Mouse (Mus musculus): Measurements from ENCODE around the gene Usp35. TPM values are rescaled to one million over a fixed set of nuclear protein-coding genes. Genes with fewer than 3 reads are reported as not detected.
A peak's percentile ranks its signal among the peaks of the same experiment; 100 is the strongest.

Gene Usp35
- total RNA-seq, 2 experiments from 2014 or later: 0.45 to 0.64 TPM

DNA sequence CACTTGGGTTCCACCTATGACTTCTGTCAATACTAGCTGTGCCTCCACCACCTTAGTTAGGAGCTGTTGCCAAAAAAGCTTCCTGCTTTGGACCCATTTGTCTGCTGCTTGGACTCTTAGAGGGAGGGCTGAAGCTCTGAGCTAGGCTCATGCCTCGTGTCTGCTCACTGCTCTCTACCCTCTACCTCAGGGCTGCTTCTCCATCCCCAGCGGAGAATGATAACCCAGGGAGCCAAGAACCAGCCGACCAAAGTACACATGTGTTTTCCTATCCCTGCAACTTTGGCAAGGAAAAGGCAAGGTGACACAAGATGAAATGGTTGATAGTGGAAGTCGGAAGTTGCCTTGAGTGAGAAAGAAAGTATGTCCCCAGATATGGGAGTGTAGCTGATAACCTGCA is 26.6 kb downstream of the Usp35 start:
- no peak for TF ChIP-seq CTCF (IDR thresholded peaks at IDR 0.05)
- intact Hi-C loops (cut with DNase I): no loop called here
- Histone ChIP-seq H3K27ac (no peak overlapping the region), H3K4me3 (no peak overlapping the region)
- DNase-seq: no peak

DNA sequence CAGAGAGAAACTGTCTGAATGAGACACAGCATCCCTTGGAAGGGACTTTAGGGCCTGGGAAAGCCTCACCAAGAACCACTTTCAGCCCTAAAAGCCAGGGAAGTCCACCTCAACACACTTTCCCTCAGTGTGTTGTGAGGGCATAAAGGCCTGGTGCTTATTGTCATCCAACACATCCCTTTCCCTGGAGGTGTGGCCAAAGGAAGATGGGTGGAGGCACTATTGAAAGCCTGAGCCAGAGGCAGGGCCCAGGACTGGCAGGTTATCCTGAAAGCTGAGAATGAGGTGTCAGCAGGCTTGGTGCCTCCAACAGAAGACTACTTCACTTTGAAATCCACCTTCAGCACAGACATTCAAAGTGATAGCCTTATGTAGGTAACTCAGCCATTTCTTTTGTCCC is 27.3 kb downstream of the Usp35 start:
- intact Hi-C loops (cut with DNase I): no loop called here
- Histone ChIP-seq H3K4me3 (no peak overlapping the region), H3K27ac (no peak overlapping the region)
- no peak for DNase-seq
- TF ChIP-seq CTCF (IDR thresholded peaks at IDR 0.05): no peak

DNA sequence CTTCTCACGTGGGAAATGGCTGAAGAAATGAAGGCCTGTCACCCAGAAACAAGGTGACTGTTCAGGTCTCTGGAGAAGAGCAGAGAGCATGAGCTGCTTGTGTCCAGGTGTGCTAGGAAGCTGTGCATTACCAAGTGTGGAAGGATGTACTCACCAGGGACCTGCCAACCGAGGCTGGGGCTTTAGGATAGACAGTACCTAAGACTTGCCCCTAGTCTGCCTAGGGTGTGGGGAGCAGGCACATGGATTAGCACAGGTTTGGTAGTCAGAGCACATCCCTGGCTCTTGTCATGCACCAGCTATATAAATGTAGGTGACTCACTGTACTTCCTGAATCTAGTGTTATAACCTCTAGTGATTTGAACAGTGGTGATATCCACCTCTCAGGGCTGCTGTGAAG is 28.2 kb downstream of the Usp35 start:
- no peak for DNase-seq
- Histone ChIP-seq H3K27ac (no peak overlapping the region), H3K4me3 (no peak overlapping the region)
- intact Hi-C loops (cut with DNase I): no loop called here
- TF ChIP-seq CTCF (IDR thresholded peaks at IDR 0.05): no peak

DNA sequence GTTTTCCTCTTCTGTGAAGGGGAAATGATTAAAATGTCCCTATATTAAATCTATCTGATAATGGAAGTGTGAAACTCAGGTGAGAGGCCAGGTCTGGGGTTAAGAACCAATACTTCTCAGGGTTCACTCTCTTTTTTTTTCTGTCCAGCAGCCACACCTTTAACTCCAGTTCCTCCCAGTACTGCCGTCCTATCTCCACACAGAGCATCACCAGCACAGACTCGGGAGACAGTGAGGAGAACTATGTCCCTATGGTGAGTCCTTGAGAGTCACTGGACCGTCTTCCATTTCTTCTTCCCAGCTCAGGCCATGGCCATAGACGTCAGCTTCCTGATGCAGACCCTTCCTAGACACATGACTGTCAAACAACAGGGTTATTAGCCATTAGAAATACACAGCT is 28.9 kb downstream of the Usp35 start:
- TF ChIP-seq CTCF (IDR thresholded peaks at IDR 0.05): no peak
- Histone ChIP-seq H3K27ac (no peak overlapping the region), H3K4me3 (no peak overlapping the region)
- intact Hi-C loops (cut with DNase I): no loop called here
- DNase-seq: no peak

DNA sequence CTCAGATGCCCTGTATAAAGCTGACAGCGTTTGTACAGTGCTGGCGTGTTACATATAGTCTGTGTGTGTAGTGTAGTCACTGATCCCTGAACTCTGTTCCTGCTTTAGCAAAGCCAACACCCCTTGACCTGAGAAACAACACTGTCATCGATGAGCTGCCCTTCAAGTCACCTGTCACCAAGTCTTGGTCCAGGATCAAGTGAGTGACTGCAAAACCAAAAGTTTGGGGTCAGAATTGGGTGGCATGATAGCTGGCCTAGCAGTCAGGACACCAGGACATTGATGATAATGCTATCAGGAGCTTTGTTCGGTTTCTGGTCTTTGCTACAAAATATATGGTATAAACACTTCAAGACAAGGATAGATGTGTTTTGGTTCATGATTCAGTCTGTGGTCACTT is 29.6 kb downstream of the Usp35 start:
- DNase-seq: no peak
- intact Hi-C loops (cut with DNase I): no loop called here
- H3K27ac ChIP-seq: no peak overlapping the region
- no peak for TF ChIP-seq CTCF (IDR thresholded peaks at IDR 0.05)
- H3K4me3 ChIP-seq: no peak overlapping the region

DNA sequence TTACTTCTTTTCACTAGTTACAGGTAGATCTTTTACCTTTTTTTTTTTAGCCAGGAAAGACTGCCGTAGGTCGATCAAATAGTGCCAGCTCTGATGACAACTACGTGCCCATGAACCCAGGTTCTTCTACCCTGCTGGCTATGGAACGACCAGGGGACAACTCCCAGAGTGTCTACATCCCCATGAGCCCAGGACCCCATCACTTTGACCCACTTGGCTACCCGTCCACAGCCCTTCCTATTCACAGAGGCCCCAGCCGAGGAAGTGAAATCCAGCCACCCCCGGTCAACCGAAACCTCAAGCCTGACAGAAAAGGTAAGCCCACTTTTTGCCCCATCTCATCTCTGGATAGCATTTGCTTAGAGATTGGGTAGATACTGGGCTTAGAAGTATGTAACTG is 30.5 kb downstream of the Usp35 start:
- Histone ChIP-seq H3K4me3 (no peak overlapping the region), H3K27ac (no peak overlapping the region)
- no peak for TF ChIP-seq CTCF (IDR thresholded peaks at IDR 0.05)
- no peak for DNase-seq
- intact Hi-C loops (cut with DNase I): no loop called here

DNA sequence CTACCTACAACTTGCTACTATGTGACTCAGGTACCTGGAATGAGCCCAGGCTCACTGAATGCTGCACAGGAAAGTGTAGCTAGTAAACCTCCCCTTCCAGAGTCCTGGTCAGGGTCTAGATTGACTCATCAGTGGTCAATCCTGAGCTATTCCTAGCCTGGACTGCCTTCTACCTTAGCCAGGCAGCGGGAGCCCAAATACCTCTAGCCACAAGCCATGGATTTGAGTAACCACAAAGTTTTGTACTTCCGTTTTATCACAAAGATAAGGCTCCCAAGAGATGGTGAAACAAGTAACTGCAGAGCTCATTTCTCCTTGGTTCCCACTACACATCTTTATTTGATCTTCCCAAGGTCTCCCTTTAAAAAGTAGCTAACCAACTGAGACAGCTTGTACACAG is 30.9 kb downstream of the Usp35 start:
- intact Hi-C loops (cut with DNase I): no loop called here
- no peak for DNase-seq
- Histone ChIP-seq H3K27ac (no peak overlapping the region), H3K4me3 (no peak overlapping the region)
- TF ChIP-seq CTCF (IDR thresholded peaks at IDR 0.05): no peak

DNA sequence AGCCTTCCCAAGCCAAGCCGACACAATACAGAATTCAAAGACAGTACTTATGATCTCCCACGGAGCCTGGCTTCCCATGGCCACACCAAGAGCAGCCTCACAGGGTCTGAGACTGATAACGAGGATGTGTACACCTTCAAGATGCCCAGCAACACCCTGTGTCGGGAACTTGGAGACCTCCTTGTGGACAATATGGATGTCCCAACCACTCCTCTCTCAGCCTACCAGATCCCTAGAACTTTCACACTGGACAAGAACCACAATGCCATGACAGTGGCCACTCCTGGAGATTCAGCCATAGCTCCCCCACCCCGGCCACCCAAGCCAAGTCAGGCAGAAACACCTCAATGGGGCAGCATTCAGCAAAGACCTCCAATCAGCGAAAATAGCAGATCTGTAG is 32.9 kb downstream of the Usp35 start:
- Histone ChIP-seq H3K4me3 (no peak overlapping the region), H3K27ac (no peak overlapping the region)
- no peak for TF ChIP-seq CTCF (IDR thresholded peaks at IDR 0.05)
- intact Hi-C loops (cut with DNase I): loop anchor here (1.0 kb wide), 1 partner anchor 328 kb away; no protein-coding TSS in a partner anchor
- no peak for DNase-seq

DNA sequence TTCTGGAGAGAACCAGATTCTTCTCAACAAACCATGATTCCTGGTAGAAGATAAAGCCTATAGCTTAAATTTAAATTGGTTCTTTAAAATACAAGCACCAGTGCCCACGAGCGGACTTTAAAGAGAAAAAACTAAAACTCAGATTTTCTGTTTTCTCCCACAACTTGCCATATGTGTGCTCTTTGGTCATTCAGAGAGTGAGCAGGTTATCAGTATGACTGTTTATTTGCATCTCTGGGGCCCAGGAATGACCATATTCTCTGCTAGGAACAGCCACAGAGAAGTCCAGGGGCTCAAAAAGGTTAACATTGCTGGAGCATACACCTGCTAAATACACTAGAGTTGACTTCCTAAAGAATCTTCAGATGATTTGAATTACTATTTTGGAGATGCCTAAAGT is 33.5 kb downstream of the Usp35 start:
- H3K27ac ChIP-seq: no peak overlapping the region
- intact Hi-C loops (cut with DNase I): loop anchor here (1.0 kb wide), 1 partner anchor 327 kb away; no protein-coding TSS in a partner anchor
- no peak overlapping the region for H3K4me3 ChIP-seq
- no peak for DNase-seq
- no peak for TF ChIP-seq CTCF (IDR thresholded peaks at IDR 0.05)

DNA sequence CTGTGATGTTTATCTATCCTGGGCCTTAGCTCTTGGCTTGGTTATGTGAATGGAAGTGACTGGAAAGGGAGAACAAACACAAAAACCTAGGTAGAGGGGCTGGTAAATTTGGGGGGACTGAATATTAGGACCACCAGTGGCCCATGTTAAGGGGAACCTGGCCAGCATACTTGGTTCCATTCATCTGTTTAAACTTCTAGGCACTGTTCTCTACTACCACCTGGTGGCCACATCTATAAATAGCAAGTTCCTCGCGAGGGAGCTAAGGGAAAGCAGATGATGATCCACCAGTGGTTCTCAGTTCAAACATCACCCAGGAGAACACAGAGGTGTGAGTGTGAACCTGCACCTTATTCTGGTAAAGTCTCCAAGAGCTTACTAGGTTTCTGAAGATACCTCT is 34.4 kb downstream of the Usp35 start:
- Histone ChIP-seq H3K27ac (no peak overlapping the region), H3K4me3 (no peak overlapping the region)
- intact Hi-C loops (cut with DNase I): loop anchor here (2.0 kb wide), 1 partner anchor 213 kb away; no protein-coding TSS in a partner anchor
- peak; percentile 46 for DNase-seq
- peak; percentile 88 for TF ChIP-seq CTCF (IDR thresholded peaks at IDR 0.05)

DNA sequence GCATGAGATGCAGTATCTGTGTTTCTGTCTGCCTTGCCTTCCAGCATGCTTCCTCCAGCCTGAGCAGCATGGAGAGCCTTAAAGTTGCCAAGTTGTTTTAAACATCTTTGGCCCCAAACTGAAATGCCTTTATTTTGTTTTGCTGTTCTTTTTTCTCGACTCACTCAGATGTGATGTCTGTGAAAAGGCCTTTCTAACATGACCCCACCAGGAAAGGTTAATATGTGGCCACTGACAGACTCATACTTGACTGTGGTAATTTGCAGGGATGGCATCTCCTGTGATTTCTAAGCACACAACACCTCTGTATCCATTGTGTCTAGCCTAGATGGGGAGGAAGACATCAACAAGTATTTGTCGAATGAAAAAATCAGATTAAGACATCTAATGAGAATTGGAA is 34.8 kb downstream of the Usp35 start:
- no peak for TF ChIP-seq CTCF (IDR thresholded peaks at IDR 0.05)
- H3K4me3 ChIP-seq: no peak overlapping the region
- no peak for DNase-seq
- H3K27ac ChIP-seq: no peak overlapping the region
- intact Hi-C loops (cut with DNase I): loop anchor here (2.0 kb wide), 1 partner anchor 212 kb away; no protein-coding TSS in a partner anchor

DNA sequence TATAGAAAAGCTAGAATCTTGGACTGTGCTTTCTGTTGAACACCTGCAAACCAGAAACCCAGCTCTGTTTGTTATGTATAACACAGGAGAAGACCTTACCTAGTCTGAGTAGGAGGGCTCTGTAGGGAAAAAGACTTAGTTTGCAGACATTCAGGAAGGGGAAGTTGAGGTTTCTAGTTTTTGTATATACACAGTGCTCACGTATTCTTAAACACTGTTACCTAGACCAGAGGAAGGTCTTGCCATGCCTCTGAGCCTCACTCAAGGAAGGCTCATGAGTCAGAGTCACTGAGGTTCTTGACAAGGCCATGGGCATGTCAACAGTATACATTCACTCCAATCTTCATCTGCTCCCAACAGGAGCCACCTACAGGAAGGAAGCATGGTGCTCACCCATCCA is 60.8 kb downstream of the Usp35 start:
- intact Hi-C loops (cut with DNase I): no loop called here
- DNase-seq: no peak
- no peak for TF ChIP-seq CTCF (IDR thresholded peaks at IDR 0.05)
- H3K27ac ChIP-seq: peak overlapping the region; percentile 66
- H3K4me3 ChIP-seq: no peak overlapping the region

DNA sequence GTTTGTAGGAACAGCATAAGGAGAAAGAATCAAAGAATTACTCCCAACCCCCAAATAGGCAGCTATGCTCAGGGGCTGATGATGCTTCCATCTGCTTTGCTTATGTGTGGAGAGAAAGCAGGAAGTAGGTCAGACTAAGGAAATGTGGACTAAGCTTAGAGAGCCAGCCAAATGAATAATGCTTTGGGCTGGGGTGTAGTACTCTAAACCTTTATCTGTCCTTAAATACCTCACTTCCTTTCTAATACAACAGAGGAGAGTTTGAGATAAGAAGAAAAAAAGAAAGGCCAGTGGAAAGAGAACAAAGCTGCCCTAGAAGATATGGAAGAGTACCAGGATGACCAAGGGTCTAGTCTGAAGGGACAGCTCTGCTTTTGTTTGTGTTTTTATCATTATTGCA is 61.5 kb downstream of the Usp35 start:
- no peak for DNase-seq
- Histone ChIP-seq H3K4me3 (no peak overlapping the region), H3K27ac (peak overlapping the region; percentile 66)
- intact Hi-C loops (cut with DNase I): no loop called here
- no peak for TF ChIP-seq CTCF (IDR thresholded peaks at IDR 0.05)

DNA sequence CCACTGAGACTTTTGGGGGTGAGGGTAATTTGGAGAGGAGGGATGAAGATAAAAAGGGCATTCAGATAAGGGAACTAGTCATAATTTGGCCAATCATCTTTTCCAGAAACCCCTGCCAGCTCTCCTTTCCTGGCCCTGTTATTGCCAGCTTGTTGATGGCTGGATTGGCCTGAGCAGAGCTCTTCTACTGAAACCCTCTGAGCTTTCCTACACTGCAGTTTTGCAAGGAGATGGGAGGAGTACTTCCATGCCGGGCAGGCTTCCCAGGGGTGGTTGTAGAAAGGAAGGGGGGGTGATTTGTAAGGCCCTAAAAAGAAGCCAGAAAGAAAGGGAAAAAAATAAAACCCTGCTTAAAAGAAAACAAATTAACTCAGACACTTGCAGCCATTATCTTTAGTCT is 69.3 kb downstream of the Usp35 start:
- DNase-seq: peak; percentile 77
- TF ChIP-seq CTCF (IDR thresholded peaks at IDR 0.05): no peak
- Histone ChIP-seq H3K27ac (peak overlapping the region; percentile 59), H3K4me3 (no peak overlapping the region)
- intact Hi-C loops (cut with DNase I): no loop called here

Other genes starting within 250 kb of the Usp35 start
- 1 to 10 TPM; 3.4 to 5.1 TPM for gene Kctd21, start 307 bp upstream of the Usp35 start, total RNA-seq (2021)
- 1 to 10 TPM; 3.1 to 4.7 TPM for gene Alg8, start 39.6 kb upstream of the Usp35 start, total RNA-seq (2021)
- 100 to 1,000 TPM; 254 to 341 TPM for gene Ndufc2, start 68.0 kb upstream of the Usp35 start, total RNA-seq (2021)
- 10 to 100 TPM; 18.0 to 20.7 TPM for gene Thrsp, start 85.7 kb upstream of the Usp35 start, total RNA-seq (2021)
- under 1 TPM in 1 of 2 experiments, not detected in 1; 0.11 TPM for gene Kctd14, start 119.3 kb upstream of the Usp35 start, total RNA-seq (2021)
- 10 to 100 TPM; 26.6 to 29.7 TPM for gene Ints4, start 148.9 kb upstream of the Usp35 start, total RNA-seq (2021)
- gene Aamdc, start 247.5 kb upstream of the Usp35 start, total RNA-seq (2021): 100 to 1,000 TPM; 113 to 130 TPM
- gene Rsf1, start 247.9 kb upstream of the Usp35 start, total RNA-seq (2021): 10 to 100 TPM; 14.1 to 16.0 TPM

Data from gastrocnemius, adult 2 months (tissue).